Mouse (Mus musculus): ENCODE measurements at regions not wholly inside any gene's neighbourhood (a gene's known extent, or its start where the extent isn't known, plus 50 kb on each side); places are given as distances from the start of the nearest gene placed in this dataset.

GRCm38 (mm10) chr15:96915544-96915943, 140.2 kb downstream of the Slc38a4 start:
- no peak for TF ChIP-seq POLR2A (IDR thresholded peaks at IDR 0.05; ENCODE audit: insufficient read depth, low read depth, low read length)
- no peak for TF ChIP-seq CTCF (IDR thresholded peaks at IDR 0.05; ENCODE audit: insufficient read depth, low read depth, low read length)

Measured in olfactory bulb, adult 2 months (tissue).